Mouse (Mus musculus) liver, adult 2 months (tissue): Measurements from ENCODE around the gene Epb41l1. TPM values are rescaled to one million over a fixed set of nuclear protein-coding genes. Genes with fewer than 3 reads are reported as not detected.
"Not testable (repeated sequence)": the region's sequence is repeated elsewhere in the genome, so short reads cannot be mapped to it uniquely, and the experiment has no call there.

Experiments used
- DNase-seq: peaks from one replicate; pipeline ENCODE4 v3.0.0-alpha.2; 2011; ENCODE audit warnings: low read depth, low spot score; ENCODE audit errors: extremely low read depth
- H3K27ac ChIP-seq: fragments of 200-500 bp; replicated peaks from 2 replicates; pipeline ENCODE4 v1.5.1; 2012; ENCODE audit warnings: low read depth, mild to moderate bottlenecking, control low read depth, inconsistent platforms, low read length; ENCODE audit not compliant: insufficient read depth
- H3K27me3 ChIP-seq: fragments of 200-500 bp; 2 replicates; pipeline ENCODE4 v1.6.1; 2012; ENCODE audit warnings: mild to moderate bottlenecking, moderate library complexity, low read length, inconsistent platforms; ENCODE audit not compliant: control insufficient read depth, insufficient read depth
- H3K36me3 ChIP-seq: fragments of 200-500 bp; 2 replicates; pipeline ENCODE4 v1.6.1; 2012; ENCODE audit warnings: low read length, inconsistent platforms; ENCODE audit not compliant: control insufficient read depth, insufficient read depth
- H3K4me1 ChIP-seq: fragments of 200-500 bp; 2 replicates; pipeline ENCODE4 v1.6.1; 2011; ENCODE audit warnings: low read length; ENCODE audit not compliant: control insufficient read depth, insufficient read depth
- H3K4me3 ChIP-seq: fragments of 200-500 bp; 2 replicates; pipeline ENCODE4 v1.5.1; 2011; ENCODE audit warnings: low read depth, mild to moderate bottlenecking, control low read depth, low read length, moderate library complexity; ENCODE audit not compliant: insufficient read depth
- H3K79me2 ChIP-seq: fragments of 200-500 bp; 2 replicates; pipeline ENCODE4 v1.6.1; 2012; ENCODE audit warnings: inconsistent platforms, mild to moderate bottlenecking, low read length, moderate library complexity; ENCODE audit not compliant: control insufficient read depth, insufficient read depth
- H3K9ac ChIP-seq: fragments of 200-500 bp; 2 replicates; pipeline ENCODE4 v1.6.1; 2012; ENCODE audit warnings: low read depth, mild to moderate bottlenecking, control low read depth, inconsistent platforms, low read length
- CTCF ChIP-seq: fragments of 200-500 bp; IDR thresholded peaks from 2 replicates; pipeline ENCODE4 v1.5.1; 2011; ENCODE audit warnings: low read depth, low read length, control low read depth
- POLR2A ChIP-seq: fragments of 200-500 bp; IDR thresholded peaks from 2 replicates; pipeline ENCODE4 v1.6.1; 2011; ENCODE audit warnings: low read length, control low read depth; ENCODE audit not compliant: insufficient read depth; ENCODE audit errors: extremely low read depth
- WGBS: fragments of 180-500 bp; shearing (Covaris S2); methylation state at CpG from one replicate; pipeline ENCODE4 v1.1.7; 2018; 5-methylcytosine and 5-hydroxymethylcytosine counted together
- polyA plus RNA-seq: library from polyadenylated mRNA; depleted of rRNA; stranded (reverse); fragments of >200 nt; gene quantifications from 2 replicates; pipeline ENCODE4 v1.2.3, GENCODE M21; 2012; rRNA removed
- total RNA-seq: library from RNA; depleted of rRNA; stranded (reverse); fragments of >200 nt; gene quantifications from 2 replicates; pipeline ENCODE4 v1.2.3, GENCODE M21; 2014; rRNA removed

The Epb41l1 gene
- total RNA-seq (1.2 and 1.3 TPM in 2 replicates), polyA plus RNA-seq (0.72 and 1.1 TPM in 2 replicates)

GRCm38 (mm10) chr2:156420694-156421380 lies at the start of gene Epb41l1:
Gene Epb41l1 (plus strand): TSS chr2:156420909.
- H3K27ac ChIP-seq, result no peak within 1 kb of the TSS
- 3% methylated on average over 65 of the region's 76 CpGs for WGBS

GRCm38 (mm10) chr2:156376956-156377355 lies 43.8 kb upstream of the Epb41l1 start:
- no peak overlapping the region for H3K4me3 ChIP-seq
- no peak for TF ChIP-seq CTCF
- TF ChIP-seq POLR2A, result no peak
- H3K27me3 ChIP-seq, result no peaks in the 10 kb centered on the region
- no peaks in the 10 kb centered on the region for H3K4me1 ChIP-seq
- DNase-seq, result no peak
- H3K36me3 ChIP-seq, result no peaks in the 10 kb centered on the region
- H3K9ac ChIP-seq, result no peak overlapping the region
- WGBS, result 88% methylated on average over 7 of the region's 7 CpGs
- H3K79me2 ChIP-seq, result no peaks in the 10 kb centered on the region
- H3K27ac ChIP-seq, result no peak overlapping the region

More at GRCm38 (mm10) chr2:156420694-156421380, at the start of gene Epb41l1:
- DNase-seq, result no peak
- no peak for TF ChIP-seq POLR2A
- peak; percentile 42 for TF ChIP-seq CTCF
- H3K4me1 ChIP-seq, result peaks cover 3% of the 10 kb centered on the region; the same call in 1 of the 2 replicates
- peak within 1 kb of the TSS; percentile 59 for H3K4me3 ChIP-seq
- peak within 1 kb of the TSS; percentile 57 for H3K9ac ChIP-seq
- no peaks in the 10 kb centered on the region for H3K79me2 ChIP-seq
- no peaks in the 10 kb centered on the region for H3K36me3 ChIP-seq
- peaks cover 10% of the 10 kb centered on the region; the same call in 1 of the 2 replicates for H3K27me3 ChIP-seq

DNA sequence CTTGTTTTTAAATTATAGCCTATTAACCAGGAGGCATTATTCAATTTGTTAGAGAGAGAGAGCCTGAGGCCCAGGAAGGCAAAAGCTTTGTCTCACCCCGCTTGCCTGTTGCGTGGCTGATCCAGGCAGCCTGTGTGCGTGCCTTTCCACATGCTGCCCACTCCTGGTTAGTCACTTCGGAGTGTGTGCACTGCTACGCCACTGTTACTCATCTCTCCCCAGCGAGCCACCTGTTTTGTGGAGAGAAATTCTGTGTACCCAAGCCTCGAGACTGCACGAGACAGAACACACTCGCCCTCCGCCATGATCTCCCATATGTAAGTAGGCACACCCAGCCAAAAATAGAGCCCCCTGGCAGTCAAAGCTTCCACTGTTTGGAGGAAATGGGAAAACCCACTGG lies 40.8 kb upstream of the Epb41l1 start:
- WGBS, result 88% methylated on average over 10 of the region's 10 CpGs

DNA sequence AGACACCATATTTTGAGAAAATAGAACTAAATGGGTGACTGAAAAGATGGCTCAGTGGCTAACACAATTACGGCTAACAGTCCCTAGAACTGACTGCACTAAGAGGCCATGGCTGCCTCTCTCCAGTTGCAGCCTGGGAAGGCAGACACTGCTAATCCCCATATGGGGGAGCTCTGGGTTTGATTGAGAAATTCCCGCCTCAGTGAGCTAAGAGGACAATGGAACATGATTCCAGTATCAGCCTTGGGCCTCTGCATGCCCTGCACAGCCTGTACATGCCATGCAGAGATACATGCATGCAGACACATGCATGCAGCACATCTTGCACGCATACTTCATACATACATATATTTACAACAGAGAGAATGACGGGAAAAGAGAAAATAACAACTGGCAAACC lies 39.4 kb upstream of the Epb41l1 start:
- Histone ChIP-seq H3K27ac (no peak overlapping the region), H3K79me2 (no peaks in the 10 kb centered on the region), H3K4me3 (no peak overlapping the region), H3K36me3 (no peaks in the 10 kb centered on the region), H3K9ac (no peak overlapping the region), H3K4me1 (no peaks in the 10 kb centered on the region), H3K27me3 (no peaks in the 10 kb centered on the region)
- DNase-seq, result no peak
- 88% methylated on average over 4 of the region's 4 CpGs for WGBS
- no peak for TF ChIP-seq CTCF
- no peak for TF ChIP-seq POLR2A

More for the DNA sequence above, 40.8 kb upstream of the Epb41l1 start:
- Histone ChIP-seq H3K9ac (no peak overlapping the region), H3K4me1 (no peaks in the 10 kb centered on the region), H3K27me3 (no peaks in the 10 kb centered on the region), H3K36me3 (no peaks in the 10 kb centered on the region), H3K79me2 (no peaks in the 10 kb centered on the region), H3K27ac (no peak overlapping the region), H3K4me3 (no peak overlapping the region)
- TF ChIP-seq CTCF (no peak), POLR2A (no peak)
- DNase-seq, result no peak

DNA sequence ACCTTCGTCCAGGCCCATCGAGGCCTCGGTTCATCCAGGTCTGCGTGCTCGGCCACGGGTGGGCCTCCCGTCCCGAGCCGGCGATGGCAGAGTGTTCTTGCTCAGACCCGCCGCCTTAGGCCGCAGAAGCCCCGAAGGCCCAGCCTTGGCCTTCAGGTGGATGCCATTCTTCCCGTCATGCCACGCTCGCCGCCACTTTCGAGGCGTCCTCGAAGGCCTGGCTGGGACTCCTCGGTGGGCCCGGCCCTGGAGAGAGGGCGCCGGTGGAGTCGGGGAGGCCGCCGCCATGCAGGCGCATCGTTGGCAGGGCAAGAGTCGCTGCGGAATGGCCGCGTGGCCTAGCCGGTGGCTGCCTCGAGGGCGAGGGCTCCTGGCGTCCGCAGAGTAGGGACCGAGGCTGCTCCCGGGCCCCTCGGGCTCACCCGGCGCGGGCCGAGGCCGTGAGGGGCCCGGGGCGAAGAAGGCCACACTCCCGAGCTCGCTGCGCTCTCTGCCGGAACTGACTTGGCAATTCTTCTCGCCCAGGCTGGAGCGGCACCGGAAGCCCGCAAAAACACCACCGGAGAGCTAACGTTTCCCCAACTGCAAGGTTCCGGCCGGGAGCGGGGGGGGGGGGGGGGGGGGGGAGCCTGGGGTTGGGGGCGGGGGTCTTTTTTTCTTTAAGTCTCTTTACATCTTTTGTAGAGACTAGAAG lies 28.1 kb upstream of the Epb41l1 start:
- under 1% methylated on average over 17 of the region's 63 CpGs for WGBS
- not testable (repeated sequence) for H3K79me2 ChIP-seq, H3K4me1 ChIP-seq, H3K36me3 ChIP-seq, H3K27me3 ChIP-seq, H3K27ac ChIP-seq, H3K9ac ChIP-seq
- peak; percentile 73 for DNase-seq
- peak overlapping the region; percentile 12; the same call in 1 of the 2 replicates for H3K4me3 ChIP-seq
